Comparison of ENCODE assay signal across 15 mouse cellular contexts in genomic region chr8:46103434-46103833, GRCm38 (mm10).
"Had no signal": no experiment of that assay in that cellular context is flagged by ENCODE, and none has a peak within 500 bp of the region (broad histone marks: within the 10 kb centered on the region; RNA-seq: fewer than 3 reads in every experiment).

No protein-coding gene starts in this region.

- ATAC-seq: liver, postnatal 0 days; lung, postnatal 0 days; midbrain, embryonic 13.5 days; midbrain, embryonic 15.5 days had no signal

- H3K4me3 ChIP-seq: liver, embryonic 15.5 days; lung, embryonic 15.5 days; midbrain, embryonic 13.5 days; midbrain, embryonic 15.5 days; neural tube, embryonic 12.5 days; stomach, embryonic 15.5 days had no signal

- H3K27me3 ChIP-seq: liver, embryonic 15.5 days; lung, embryonic 15.5 days; midbrain, embryonic 13.5 days; midbrain, embryonic 15.5 days; neural tube, embryonic 12.5 days; stomach, embryonic 15.5 days had no signal

- DNase-seq: liver, postnatal 0 days; lung, adult 2 months; lung, postnatal 14 days; lung, postnatal 36 days; right cerebral cortex, postnatal 14 days; thymus, adult 2 months; thymus, postnatal 25 days; thymus, postnatal 4 days had no signal

- H3K9me3 ChIP-seq: liver, embryonic 15.5 days; lung, embryonic 15.5 days; midbrain, embryonic 13.5 days; midbrain, embryonic 15.5 days; stomach, embryonic 15.5 days had no signal

- H3K4me1 ChIP-seq: liver, embryonic 15.5 days; lung, embryonic 15.5 days; midbrain, embryonic 13.5 days; midbrain, embryonic 15.5 days; stomach, embryonic 15.5 days had no signal
